Mouse (Mus musculus) forebrain, postnatal 0 days (tissue): ENCODE data around the gene Eif2b2. TPM values are rescaled to one million over a fixed set of nuclear protein-coding genes. Genes with fewer than 3 reads are reported as not detected.

Source experiments
- ATAC-seq: fragments of 200-750 bp; cut with Nextera tagmentation; 2 replicates; pipeline ENCODE4 v1.8.0; 2017; ENCODE audit warnings: mild to moderate bottlenecking, moderate library complexity
- DNase-seq: peaks from one replicate; pipeline ENCODE4 v3.0.0-alpha.2; 2015
- H3K27ac ChIP-seq: fragments of 300-500 bp; sonication (generic); 2 replicates; pipeline ENCODE4 v1.5.1; 2014; ENCODE audit warnings: low read depth, mild to moderate bottlenecking, antibody characterized with exemption, low read length, moderate library complexity, mixed read lengths
- H3K27me3 ChIP-seq: fragments of 300-500 bp; sonication (generic); 2 replicates; pipeline ENCODE4 v1.6.1; 2014; ENCODE audit warnings: mild to moderate bottlenecking, low read length, mixed read lengths; ENCODE audit not compliant: insufficient read depth
- H3K36me3 ChIP-seq: fragments of 300-500 bp; sonication (generic); 2 replicates; pipeline ENCODE4 v1.6.1; 2014; ENCODE audit warnings: mild to moderate bottlenecking, moderate library complexity; ENCODE audit not compliant: insufficient read depth
- H3K4me1 ChIP-seq: fragments of 300-500 bp; sonication (generic); 2 replicates; pipeline ENCODE4 v1.6.1; 2014; ENCODE audit warnings: antibody characterized with exemption; ENCODE audit not compliant: insufficient read depth
- H3K4me2 ChIP-seq: fragments of 300-500 bp; sonication (generic); 2 replicates; pipeline ENCODE4 v1.6.1; 2014; ENCODE audit warnings: low read depth, mild to moderate bottlenecking, moderate library complexity
- H3K4me3 ChIP-seq: fragments of 300-500 bp; sonication (generic); 2 replicates; pipeline ENCODE4 v1.5.1; 2014; ENCODE audit warnings: low read depth, low read length, mixed read lengths
- H3K9ac ChIP-seq: fragments of 300-500 bp; sonication (generic); 2 replicates; pipeline ENCODE4 v1.6.1; 2014; ENCODE audit warnings: mild to moderate bottlenecking
- H3K9me3 ChIP-seq: fragments of 300-500 bp; sonication (generic); 2 replicates; pipeline ENCODE4 v1.6.1; 2016; ENCODE audit warnings: low read length
- CTCF ChIP-seq: sonication (generic); IDR thresholded peaks from 2 replicates; pipeline ENCODE4 v1.5.1; 2016; ENCODE audit warnings: antibody characterized with exemption, control low read depth, low read depth
- WGBS: fragments of 180-500 bp; shearing (Covaris S2); extraction: QIAGEN DNeasy Blood & Tissue Kit; methylation state at CpG from one replicate; pipeline ENCODE4 v1.1.7; 2014; 5-methylcytosine and 5-hydroxymethylcytosine counted together
- polyA plus RNA-seq: library from polyadenylated mRNA; unstranded; fragments of >200 nt; fragmentation: Nextera tagmentation; extraction: Ambion mirVana; gene quantifications from 2 replicates; pipeline ENCODE4 v1.2.1, GENCODE M21; 2015
- total RNA-seq: library from RNA; depleted of rRNA; stranded (reverse); fragments of >200 nt; gene quantifications from 2 replicates; pipeline ENCODE4 v1.2.3, GENCODE M21; 2014

The Eif2b2 gene
- total and polyA plus RNA-seq, 2 experiments from 2014 or later, result 69.0 to 78.3 TPM

DNA sequence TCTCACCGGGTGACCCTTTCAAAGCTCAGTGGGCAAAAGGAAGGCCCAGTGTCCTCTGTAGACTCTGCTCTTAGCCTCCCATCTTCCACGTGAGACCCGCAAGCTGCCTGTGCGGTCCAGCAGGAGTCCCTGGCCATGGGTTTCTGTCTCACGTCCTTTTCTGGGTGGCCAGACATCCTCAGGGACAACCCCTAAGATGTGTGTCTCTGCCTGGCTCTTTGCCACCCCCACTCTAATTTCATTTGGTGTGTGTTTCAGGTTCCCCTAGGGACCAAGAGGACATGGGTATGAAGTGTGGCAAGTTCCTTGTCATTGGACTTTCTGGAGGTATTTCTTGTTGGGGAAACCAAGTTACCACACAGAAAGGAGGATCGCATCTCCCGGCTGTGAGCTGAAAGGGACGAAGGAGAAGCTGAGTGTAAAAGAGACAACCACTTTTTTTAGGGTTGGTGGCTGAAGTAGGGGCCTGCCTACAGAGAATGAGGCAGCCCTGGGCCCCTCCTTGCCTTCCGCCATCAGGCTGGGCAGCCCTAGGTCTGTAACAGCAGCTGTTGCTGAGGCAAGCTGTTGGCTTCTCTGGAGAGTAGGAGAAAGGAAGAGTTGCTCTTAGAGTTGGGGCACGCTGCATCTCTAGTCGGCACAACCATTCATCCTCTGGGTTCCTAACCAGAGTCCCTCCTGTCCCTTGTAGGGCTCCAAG, 25.2 kb upstream of the Eif2b2 start:
- H3K36me3 ChIP-seq, result no peaks in the 10 kb centered on the region
- H3K9ac ChIP-seq, result no peak overlapping the region
- no peak for TF ChIP-seq CTCF
- ATAC-seq (peak; percentile 45), DNase-seq (no peak)
- no peak overlapping the region for H3K4me3 ChIP-seq
- H3K4me1 ChIP-seq, result no peaks in the 10 kb centered on the region
- H3K27me3 ChIP-seq, result no peaks in the 10 kb centered on the region
- H3K4me2 ChIP-seq, result no peak overlapping the region
- 83% methylated on average over 11 of the region's 11 CpGs for WGBS
- 0 out of 2 replicates have a peak overlapping the region, but pooled peaks have one; percentile 15 for H3K27ac ChIP-seq
- no peaks in the 10 kb centered on the region for H3K9me3 ChIP-seq

DNA sequence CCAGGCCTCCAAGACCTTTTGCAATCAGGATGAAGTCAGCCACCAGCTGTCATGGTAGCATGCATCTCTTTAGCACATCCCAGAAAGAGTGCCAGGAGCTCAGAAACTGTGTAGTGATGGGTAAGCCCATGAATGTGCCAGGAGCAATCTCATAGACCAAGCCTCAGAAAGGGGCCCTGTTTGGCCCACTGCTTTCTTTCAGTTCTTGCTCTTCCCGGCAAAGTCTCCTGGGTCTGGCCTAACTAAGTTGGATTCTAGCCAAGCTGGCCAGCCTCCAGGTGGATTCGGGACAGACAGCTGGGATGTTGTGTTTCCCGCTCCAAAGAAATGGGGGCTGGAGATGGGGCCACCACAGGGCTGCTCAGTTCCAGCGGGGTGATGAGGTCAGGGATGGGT, 24.7 kb upstream of the Eif2b2 start:
- Histone ChIP-seq H3K9me3 (no peaks in the 10 kb centered on the region), H3K27ac (0 out of 2 replicates have a peak overlapping the region, but pooled peaks have one; percentile 15), H3K36me3 (no peaks in the 10 kb centered on the region), H3K4me3 (no peak overlapping the region), H3K9ac (no peak overlapping the region), H3K4me1 (no peaks in the 10 kb centered on the region), H3K4me2 (no peak overlapping the region), H3K27me3 (no peaks in the 10 kb centered on the region)
- TF ChIP-seq CTCF, result no peak
- peak; percentile 70 for ATAC-seq
- peak; percentile 54 for DNase-seq
- 21% methylated on average over 4 of the region's 4 CpGs for WGBS

DNA sequence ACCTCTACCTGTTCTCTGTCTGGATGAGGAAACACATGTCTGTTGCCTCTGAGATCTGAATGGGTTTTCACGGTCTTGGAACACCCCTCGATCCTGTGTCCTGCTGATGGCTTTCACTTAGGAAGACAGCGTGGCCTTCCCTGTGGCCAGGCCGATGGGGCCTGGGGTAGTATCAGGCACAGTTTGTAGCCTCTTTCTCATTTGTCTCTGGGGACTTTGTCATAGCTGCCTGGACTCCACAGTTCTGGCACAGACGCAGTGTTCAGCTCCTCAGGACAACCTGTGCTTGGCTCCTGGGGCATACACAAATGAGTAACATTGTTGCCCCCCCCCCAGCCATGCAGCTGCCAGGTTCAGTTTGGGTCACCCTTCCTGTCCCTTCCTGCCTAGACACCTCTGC, 24.2 kb upstream of the Eif2b2 start:
- H3K27ac ChIP-seq, result no peak overlapping the region
- H3K27me3 ChIP-seq, result no peaks in the 10 kb centered on the region
- TF ChIP-seq CTCF, result no peak
- no peak for ATAC-seq
- WGBS, result 77% methylated on average over 5 of the region's 5 CpGs
- no peaks in the 10 kb centered on the region for H3K4me1 ChIP-seq
- no peak overlapping the region for H3K4me3 ChIP-seq
- no peaks in the 10 kb centered on the region for H3K9me3 ChIP-seq
- no peak overlapping the region for H3K9ac ChIP-seq
- no peaks in the 10 kb centered on the region for H3K36me3 ChIP-seq
- no peak overlapping the region for H3K4me2 ChIP-seq
- DNase-seq, result no peak

DNA sequence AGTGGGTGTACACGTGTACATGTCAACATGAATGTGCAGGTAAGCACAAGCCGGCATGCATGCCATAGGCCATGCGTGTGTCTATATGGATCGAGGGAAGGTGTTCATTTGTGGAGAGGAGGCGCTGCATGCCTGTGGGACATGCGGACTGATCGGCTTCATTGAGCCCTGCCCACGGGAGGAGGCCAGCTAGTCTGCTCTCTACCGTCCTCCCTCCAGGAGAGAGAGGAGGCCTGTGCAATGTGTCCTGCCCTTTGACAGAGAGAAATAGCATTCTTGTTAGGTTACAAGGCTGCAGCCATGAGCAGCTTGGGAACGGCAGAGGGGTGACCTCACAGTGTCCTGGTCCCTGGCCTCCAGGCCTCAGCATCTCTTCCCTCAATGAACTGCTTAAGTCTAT, 23.1 kb upstream of the Eif2b2 start:
- Histone ChIP-seq H3K4me2 (no peak overlapping the region), H3K27ac (no peak overlapping the region), H3K4me3 (no peak overlapping the region), H3K36me3 (no peaks in the 10 kb centered on the region), H3K27me3 (no peaks in the 10 kb centered on the region), H3K9me3 (no peaks in the 10 kb centered on the region), H3K9ac (no peak overlapping the region), H3K4me1 (no peaks in the 10 kb centered on the region)
- WGBS, result 88% methylated on average over 10 of the region's 10 CpGs
- ATAC-seq, result no peak
- no peak for TF ChIP-seq CTCF
- DNase-seq, result no peak

DNA sequence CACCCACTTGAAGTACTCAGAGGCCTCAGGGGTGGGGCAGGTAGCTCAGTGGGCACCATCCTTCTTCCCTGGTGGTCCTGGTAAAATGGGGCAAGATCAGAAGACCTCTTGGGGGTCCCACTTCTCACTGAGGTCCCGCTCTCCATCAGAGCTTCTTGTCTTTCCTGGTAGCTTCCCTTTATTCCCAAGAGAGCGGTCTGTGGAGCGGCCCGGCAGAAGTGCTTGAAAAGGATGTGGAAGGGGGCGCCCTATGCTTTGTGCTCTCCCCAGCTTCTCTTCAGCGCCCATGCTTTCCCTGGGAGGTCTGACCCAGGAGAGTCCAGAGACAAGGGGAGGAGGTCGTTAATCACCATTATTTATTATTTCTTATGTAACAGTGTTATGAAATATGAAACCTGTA, 21.9 kb upstream of the Eif2b2 start:
- Histone ChIP-seq H3K36me3 (no peaks in the 10 kb centered on the region), H3K4me2 (no peak overlapping the region), H3K9ac (no peak overlapping the region), H3K4me1 (no peaks in the 10 kb centered on the region), H3K9me3 (no peaks in the 10 kb centered on the region), H3K4me3 (no peak overlapping the region), H3K27me3 (no peaks in the 10 kb centered on the region), H3K27ac (no peak overlapping the region)
- no peak for DNase-seq
- 83% methylated on average over 7 of the region's 7 CpGs for WGBS
- no peak for ATAC-seq
- TF ChIP-seq CTCF, result no peak

DNA sequence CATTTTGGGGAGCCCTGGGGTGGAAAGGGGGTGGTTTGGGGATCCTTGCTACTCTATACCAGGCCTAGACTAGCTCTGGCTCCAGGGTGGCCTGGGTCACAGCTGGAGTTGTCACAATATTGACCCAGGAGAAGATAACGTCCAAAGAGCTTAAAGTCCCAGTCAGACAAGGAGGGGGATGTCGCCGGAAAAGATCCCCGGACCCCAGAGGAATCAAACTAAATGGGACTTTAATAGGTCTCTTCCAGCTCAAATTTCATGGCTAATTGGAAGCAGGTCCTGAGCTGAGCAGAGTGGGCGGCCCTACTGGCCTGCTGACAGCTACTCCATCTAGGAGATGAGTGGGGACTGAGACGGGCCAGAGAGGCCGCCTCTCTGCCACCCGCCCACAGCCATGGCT, 21.3 kb upstream of the Eif2b2 start:
- H3K36me3 ChIP-seq, result no peaks in the 10 kb centered on the region
- no peak for ATAC-seq
- H3K9ac ChIP-seq, result no peak overlapping the region
- no peaks in the 10 kb centered on the region for H3K4me1 ChIP-seq
- H3K9me3 ChIP-seq, result no peaks in the 10 kb centered on the region
- H3K4me3 ChIP-seq, result no peak overlapping the region
- DNase-seq, result no peak
- no peaks in the 10 kb centered on the region for H3K27me3 ChIP-seq
- H3K4me2 ChIP-seq, result no peak overlapping the region
- no peak for TF ChIP-seq CTCF
- 37% methylated on average over 8 of the region's 8 CpGs for WGBS
- H3K27ac ChIP-seq, result no peak overlapping the region

DNA sequence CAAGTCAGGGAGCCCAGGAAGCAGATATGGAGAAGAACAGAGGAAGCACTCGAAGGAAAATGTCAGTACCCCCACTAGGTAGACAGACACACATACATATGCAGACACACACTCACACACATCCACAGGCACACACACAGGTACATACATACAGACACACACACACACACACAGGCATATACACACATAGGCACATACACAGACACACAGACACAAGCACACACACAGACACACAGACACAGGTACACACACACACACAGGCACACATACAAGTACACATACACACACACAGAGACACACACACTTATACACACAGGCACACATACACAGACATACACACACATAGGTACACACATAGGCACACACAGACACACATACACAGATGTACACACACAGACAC, 19.3 kb upstream of the Eif2b2 start:
- Histone ChIP-seq H3K9me3 (no peaks in the 10 kb centered on the region), H3K27me3 (no peaks in the 10 kb centered on the region), H3K4me2 (no peak overlapping the region), H3K36me3 (no peaks in the 10 kb centered on the region), H3K4me3 (no peak overlapping the region), H3K27ac (no peak overlapping the region), H3K9ac (no peak overlapping the region), H3K4me1 (no peaks in the 10 kb centered on the region)
- TF ChIP-seq CTCF, result no peak
- 78% methylated on average over 1 of the region's 1 CpGs for WGBS
- DNase-seq (no peak), ATAC-seq (no peak)
